Mouse (Mus musculus) effector memory CD4-positive, alpha-beta T cell, adult 5 months (primary cell): ENCODE data around the gene Taf9b. TPM values are rescaled to one million over a fixed set of nuclear protein-coding genes. Genes with fewer than 3 reads are reported as not detected.

Experiments used
- polyA plus RNA-seq: library from polyadenylated mRNA; unstranded; fragments of 100-300 nt; shearing (Covaris generic); gene quantifications from one replicate; pipeline ENCODE4 v1.2.1, GENCODE M21; 2017

Gene Taf9b
- polyA plus RNA-seq = 24.1 TPM

DNA sequence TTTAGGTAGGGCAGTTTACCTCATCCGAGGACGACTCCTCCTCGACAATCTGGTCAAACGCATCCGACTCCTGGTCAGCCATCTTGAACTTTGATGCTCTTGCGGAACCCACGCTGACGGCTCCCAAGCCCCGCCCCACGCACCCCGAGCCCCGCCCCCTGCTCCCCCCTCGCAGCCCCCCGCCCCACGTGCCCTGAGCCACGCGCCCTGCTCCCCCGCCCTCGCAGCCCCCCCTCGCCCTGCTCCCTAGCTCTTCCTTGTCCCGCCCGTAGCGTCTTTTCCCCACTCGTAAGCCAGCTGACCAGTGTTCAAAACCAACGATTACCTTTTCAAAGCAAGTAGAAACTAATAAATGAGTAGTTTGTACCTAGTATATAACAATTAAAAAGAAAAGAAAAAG lies at the start of gene Taf9b:
Gene Taf9b (minus strand): TSS at position 101 of the 400 bp plus-strand sequence.

DNA sequence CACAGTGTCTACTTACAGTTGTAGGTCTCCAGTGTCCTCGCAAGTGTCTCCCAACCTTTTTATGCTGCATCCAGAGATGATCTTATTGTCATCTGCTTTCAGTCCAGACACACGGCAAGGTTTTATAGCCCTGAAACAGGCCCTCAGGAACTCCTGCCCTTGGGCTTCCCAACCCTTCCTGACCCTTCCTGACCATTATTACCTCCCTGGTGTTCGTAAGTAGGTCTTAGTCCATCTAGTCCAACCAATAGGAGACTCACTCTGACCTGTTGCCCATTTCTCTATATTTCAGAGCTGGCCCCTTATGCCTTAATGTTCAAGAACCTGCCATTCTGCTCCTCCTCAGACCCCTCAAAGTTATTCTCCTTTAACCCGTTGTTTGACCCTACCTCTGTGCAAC lies 34.3 kb upstream of the Taf9b start, which contains the start of gene Fnd3c2:
Gene Fnd3c2 (minus strand): TSS at position 101 of the 400 bp plus-strand sequence.

DNA sequence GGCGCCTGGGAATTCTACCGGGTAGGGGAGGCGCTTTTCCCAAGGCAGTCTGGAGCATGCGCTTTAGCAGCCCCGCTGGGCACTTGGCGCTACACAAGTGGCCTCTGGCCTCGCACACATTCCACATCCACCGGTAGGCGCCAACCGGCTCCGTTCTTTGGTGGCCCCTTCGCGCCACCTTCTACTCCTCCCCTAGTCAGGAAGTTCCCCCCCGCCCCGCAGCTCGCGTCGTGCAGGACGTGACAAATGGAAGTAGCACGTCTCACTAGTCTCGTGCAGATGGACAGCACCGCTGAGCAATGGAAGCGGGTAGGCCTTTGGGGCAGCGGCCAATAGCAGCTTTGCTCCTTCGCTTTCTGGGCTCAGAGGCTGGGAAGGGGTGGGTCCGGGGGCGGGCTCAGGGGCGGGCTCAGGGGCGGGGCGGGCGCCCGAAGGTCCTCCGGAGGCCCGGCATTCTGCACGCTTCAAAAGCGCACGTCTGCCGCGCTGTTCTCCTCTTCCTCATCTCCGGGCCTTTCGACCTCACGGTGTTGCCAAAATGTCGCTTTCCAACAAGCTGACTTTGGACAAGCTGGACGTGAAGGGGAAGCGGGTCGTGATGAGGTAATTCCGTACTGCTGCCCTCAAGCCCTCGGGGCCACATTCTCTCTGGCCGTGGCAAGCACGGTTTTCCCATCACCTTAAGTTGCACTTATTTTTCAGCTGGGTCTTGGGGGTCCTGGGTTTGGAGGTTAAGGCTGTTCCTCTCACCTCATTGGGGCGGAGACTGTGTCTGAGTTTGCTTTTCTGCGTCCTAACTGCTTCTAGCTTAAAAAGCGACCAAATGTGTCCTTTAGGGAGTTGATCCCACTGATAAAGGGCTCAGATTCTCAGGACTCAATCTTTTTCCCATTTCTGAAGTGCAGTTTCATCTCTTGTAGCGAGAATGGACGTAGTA lies 34.0 kb downstream of the Taf9b start, which contains the start of gene Pgk1:
Gene Pgk1 (plus strand): TSS at position 388 of the 937 bp plus-strand sequence.

Other genes starting within 250 kb of the Taf9b start
- gene Magt1, start 209.3 kb downstream of the Taf9b start, polyA plus RNA-seq = 30.6 TPM
- 181 TPM for gene Cox7b, start 205.5 kb downstream of the Taf9b start, polyA plus RNA-seq
- 13.9 TPM for gene Atp7a, start 193.9 kb downstream of the Taf9b start, polyA plus RNA-seq
- not detected for gene Tlr13, start 78.0 kb downstream of the Taf9b start, polyA plus RNA-seq
- gene Pgk1, start 34.1 kb downstream of the Taf9b start, polyA plus RNA-seq = 136 TPM
- not detected for gene Fnd3c2, start 34.2 kb upstream of the Taf9b start, polyA plus RNA-seq